Mouse (Mus musculus) CH12.LX (cell line): ENCODE data around the gene Akap8l. TPM values are rescaled to one million over a fixed set of nuclear protein-coding genes. Genes with fewer than 3 reads are reported as not detected.

Source experiments
- DNase-seq: peaks from one replicate; pipeline ENCODE4 v3.0.0-alpha.2; 2013; ENCODE audit errors: extremely low read depth
- H3K27ac ChIP-seq: 2 replicates; pipeline ENCODE4 v1.5.1; 2012; ENCODE audit warnings: low read depth, mild to moderate bottlenecking, control low read depth, moderate library complexity; ENCODE audit not compliant: insufficient read depth
- H3K27me3 ChIP-seq: replicated peaks from 2 replicates; pipeline ENCODE3; 2012; ENCODE audit warnings: inconsistent platforms
- H3K36me3 ChIP-seq, 2 experiments: replicated peaks in 1 of 2; 2 replicates each; pipeline versions ENCODE3 to v1.6.1; 2012; ENCODE audit warnings: inconsistent platforms in 1 of 2, low read length in 1 of 2, mild to moderate bottlenecking in 1 of 2, mixed read lengths in 1 of 2, moderate library complexity in 1 of 2; ENCODE audit not compliant: control insufficient read depth in 1 of 2, insufficient read depth in 1 of 2
- H3K4me1 ChIP-seq, 2 experiments: 2 replicates each; pipeline ENCODE4 v1.6.1; 2012; ENCODE audit warnings: inconsistent platforms in 1 of 2, moderate library complexity in 1 of 2; ENCODE audit not compliant: insufficient read depth in 2 of 2, control insufficient read depth in 1 of 2
- H3K4me2 ChIP-seq: 2 replicates; pipeline ENCODE4 v1.6.1; 2012; ENCODE audit warnings: low read depth, mild to moderate bottlenecking, control low read depth; ENCODE audit not compliant: poor library complexity, insufficient read depth, severe bottlenecking
- H3K4me3 ChIP-seq, 3 experiments: fragments of 150-350 bp in 1 of 3; sonication (generic) in 1 of 3; replicated peaks in 1 of 3; 2 replicates each; pipeline versions ENCODE3 to v1.5.1; 2011 to 2012; ENCODE audit warnings: low read depth in 2 of 3, low read length in 2 of 3, mild to moderate bottlenecking in 2 of 3, moderate library complexity in 2 of 3, control low read depth in 1 of 3, improper control_type of control experiment in 1 of 3, inconsistent platforms in 1 of 3, mixed read lengths in 1 of 3; ENCODE audit not compliant: poor library complexity in 1 of 3
- H3K79me2 ChIP-seq: replicated peaks from 2 replicates; pipeline ENCODE4 v1.6.1; 2012; ENCODE audit warnings: mild to moderate bottlenecking, moderate library complexity; ENCODE audit not compliant: control insufficient read depth, poor library complexity, insufficient read depth, severe bottlenecking; ENCODE audit errors: extremely low read depth
- H3K9ac ChIP-seq: 2 replicates; pipeline ENCODE4 v1.6.1; 2012; ENCODE audit warnings: low read depth, mild to moderate bottlenecking, control low read depth, moderate library complexity; ENCODE audit not compliant: insufficient read depth
- H3K9me3 ChIP-seq: replicated peaks from 2 replicates; pipeline ENCODE3; 2012; ENCODE audit warnings: low read length, inconsistent platforms, mixed read lengths
- CHD1 ChIP-seq: IDR thresholded peaks from 2 replicates; pipeline ENCODE4 v1.6.1; 2012; ENCODE audit warnings: low read depth, low read length, improper control_type of control experiment, inconsistent platforms
- CHD2 ChIP-seq: IDR thresholded peaks from 2 replicates; pipeline ENCODE4 v1.6.1; 2011; ENCODE audit warnings: low read length, improper control_type of control experiment
- ELF1 ChIP-seq: IDR thresholded peaks from 2 replicates; pipeline ENCODE4 v1.6.1; 2014; ENCODE audit warnings: low read depth, mild to moderate bottlenecking, inconsistent platforms, low read length, improper control_type of control experiment
- EP300 ChIP-seq: IDR thresholded peaks from 2 replicates; pipeline ENCODE4 v1.6.1; 2011; ENCODE audit warnings: low read length, improper control_type of control experiment
- JUND ChIP-seq: conservative IDR thresholded peaks from 2 replicates; pipeline ENCODE4 v1.6.1; 2011; ENCODE audit warnings: low read depth, low read length, improper control_type of control experiment
- KAT2A ChIP-seq: IDR thresholded peaks from 2 replicates; pipeline ENCODE4 v1.6.1; 2012; ENCODE audit warnings: low read length, improper control_type of control experiment, inconsistent platforms; ENCODE audit not compliant: insufficient replicate concordance
- MEF2A ChIP-seq: IDR thresholded peaks from 2 replicates; pipeline ENCODE4 v1.6.1; 2014; ENCODE audit warnings: low read depth, mild to moderate bottlenecking, inconsistent platforms, low read length, improper control_type of control experiment, borderline replicate concordance
- MYC ChIP-seq: IDR thresholded peaks from 2 replicates; pipeline ENCODE4 v1.6.1; 2011; ENCODE audit warnings: low read depth, mild to moderate bottlenecking, improper control_type of control experiment, low read length
- NELFE ChIP-seq: IDR thresholded peaks from 2 replicates; pipeline ENCODE4 v1.6.1; 2011; ENCODE audit warnings: low read depth, low read length, improper control_type of control experiment
- POLR2A ChIP-seq: IDR thresholded peaks from 2 replicates; pipeline ENCODE4 v1.6.1; 2011; ENCODE audit warnings: low read depth, mild to moderate bottlenecking, improper control_type of control experiment, low read length
- POLR2AphosphoS2 ChIP-seq: IDR thresholded peaks from 2 replicates; pipeline ENCODE4 v1.6.1; 2011; ENCODE audit warnings: low read depth, low read length, improper control_type of control experiment
- RAD21 ChIP-seq: IDR thresholded peaks from 2 replicates; pipeline ENCODE4 v1.6.1; 2011; ENCODE audit warnings: low read depth, mild to moderate bottlenecking, low read length, improper control_type of control experiment, moderate library complexity
- RCOR1 ChIP-seq: conservative IDR thresholded peaks from 2 replicates; pipeline ENCODE4 v1.6.1; 2012; ENCODE audit warnings: low read depth, mild to moderate bottlenecking, inconsistent platforms, low read length, improper control_type of control experiment
- SMC3 ChIP-seq: IDR thresholded peaks from 2 replicates; pipeline ENCODE4 v1.6.1; 2011; ENCODE audit warnings: low read depth, low read length, improper control_type of control experiment
- TBP ChIP-seq: conservative IDR thresholded peaks from 2 replicates; pipeline ENCODE4 v1.6.1; 2011; ENCODE audit warnings: low read depth, low read length, improper control_type of control experiment
- TCF12 ChIP-seq: IDR thresholded peaks from 2 replicates; pipeline ENCODE4 v1.6.1; 2014; ENCODE audit warnings: low read depth, mild to moderate bottlenecking, inconsistent platforms, low read length, improper control_type of control experiment
- UBTF ChIP-seq: IDR thresholded peaks from 2 replicates; pipeline ENCODE4 v1.6.1; 2012; ENCODE audit warnings: low read depth, mild to moderate bottlenecking, inconsistent platforms, low read length, improper control_type of control experiment, moderate library complexity
- USF1 ChIP-seq: IDR thresholded peaks from 2 replicates; pipeline ENCODE4 v1.6.1; 2014; ENCODE audit warnings: low read depth, mild to moderate bottlenecking, inconsistent platforms, low read length, improper control_type of control experiment
- ZC3H11A ChIP-seq: IDR thresholded peaks from 2 replicates; pipeline ENCODE4 v1.6.1; 2012; ENCODE audit warnings: low read depth, mild to moderate bottlenecking, inconsistent platforms, low read length, improper control_type of control experiment
- ZKSCAN1 ChIP-seq: IDR thresholded peaks from 2 replicates; pipeline ENCODE4 v1.6.1; 2012; ENCODE audit warnings: low read depth, inconsistent platforms, low read length, improper control_type of control experiment, borderline replicate concordance
- ZNF384 ChIP-seq: IDR thresholded peaks from 2 replicates; pipeline ENCODE4 v1.6.1; 2012; ENCODE audit warnings: low read depth, low read length, improper control_type of control experiment, inconsistent platforms
- dilution Hi-C: fragments of 300-500 bp; cut with MboI; formaldehyde crosslinking; loops from 2 replicates; pipeline ENCODE4 v1.14.3; 2020; ENCODE audit warnings: low sequenced_read_pairs; ENCODE audit not compliant: extremely low pct_unique_long_range_greater_than_20kb, extremely low pct_ligation_motif_present
- in situ Hi-C: fragments of 300-500 bp; cut with MboI; formaldehyde crosslinking; loops from 3 replicates; pipeline ENCODE4 v1.14.3; 2019; ENCODE audit warnings: low sequenced_read_pairs, low pct_ligation_motif_present, low pct_unique_long_range_greater_than_20kb, mixed read lengths
- polyA plus RNA-seq: library from polyadenylated mRNA; unstranded; fragments of >175 nt; gene quantifications from 2 replicates; pipeline ENCODE4 v1.2.1, GENCODE M21; 2012; ENCODE audit warnings: low read depth; ENCODE audit not compliant: insufficient read length
- total RNA-seq, 2 experiments: library from RNA; depleted of rRNA; stranded (reverse); fragments of 300-350 nt in 1 of 2; fragments of >200 nt in 1 of 2; gene quantifications; 2 replicates each; pipeline ENCODE4 v1.2.3; 2012 to 2014

Gene Akap8l
- total and polyA plus RNA-seq, 3 experiments, result 29.6 to 43.4 (median 41.4) TPM

DNA sequence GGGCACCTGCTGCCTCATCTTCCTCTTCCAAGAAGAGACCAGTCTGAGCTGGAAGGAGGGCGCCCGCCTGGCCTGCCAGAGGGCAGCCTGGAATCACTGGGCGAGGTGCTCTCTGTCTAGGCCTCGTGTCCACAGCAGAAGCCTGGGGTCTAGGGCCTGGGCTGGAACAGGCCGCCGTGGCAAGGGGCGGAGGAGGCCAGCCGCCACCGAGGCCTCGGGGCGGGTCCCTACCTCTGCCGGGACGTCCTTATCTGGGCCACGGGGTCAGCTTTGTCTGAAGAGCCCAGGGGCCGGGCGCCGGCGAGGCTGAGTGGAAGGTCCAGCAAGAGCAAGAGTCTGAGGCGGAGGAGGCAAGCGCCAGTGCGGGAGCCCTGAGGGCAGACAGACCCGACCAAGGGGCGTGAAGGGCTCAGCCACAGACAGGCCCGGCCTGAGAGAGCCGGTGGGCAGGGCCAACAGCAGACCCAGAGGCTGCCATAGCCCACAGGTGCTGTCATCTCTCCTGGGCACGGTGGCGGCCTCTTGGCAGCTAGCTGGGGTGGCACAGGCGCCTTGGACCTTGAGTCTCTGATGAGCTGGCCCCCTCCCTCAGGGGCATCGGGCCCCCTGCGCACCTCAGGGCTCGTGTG lies 16.6 kb downstream of the Akap8l start:
- dilution Hi-C loops, result no loop called here
- no peak overlapping the region for H3K4me3 ChIP-seq
- in situ Hi-C loops, result no loop called here
- H3K27me3 ChIP-seq, result no peaks in the 10 kb centered on the region
- no peaks in the 10 kb centered on the region for H3K9me3 ChIP-seq
- peaks cover 0 to 8% of the 10 kb centered on the region in 2 experiments; a peak in 1 of 4 replicates for H3K4me1 ChIP-seq
- TF ChIP-seq ZNF384, result no peak
- TF ChIP-seq CHD2, result no peak
- no peak for TF ChIP-seq RCOR1
- TF ChIP-seq MEF2A, result no peak
- no peak for TF ChIP-seq EP300
- no peak for TF ChIP-seq POLR2A
- TF ChIP-seq RAD21, result no peak
- no peak for TF ChIP-seq KAT2A
- no peak for TF ChIP-seq USF1
- TF ChIP-seq NELFE, result no peak
- TF ChIP-seq, all 38 proteins: peak for 0
- Histone ChIP-seq H3K4me2 (no peak overlapping the region), H3K27ac (no peak overlapping the region), H3K79me2 (no peaks in the 10 kb centered on the region; the same call in 1 of the 2 replicates), H3K36me3 (peaks cover 72 to 90% of the 10 kb centered on the region in 2 experiments), H3K9ac (no peak overlapping the region)
- no peak for DNase-seq

DNA sequence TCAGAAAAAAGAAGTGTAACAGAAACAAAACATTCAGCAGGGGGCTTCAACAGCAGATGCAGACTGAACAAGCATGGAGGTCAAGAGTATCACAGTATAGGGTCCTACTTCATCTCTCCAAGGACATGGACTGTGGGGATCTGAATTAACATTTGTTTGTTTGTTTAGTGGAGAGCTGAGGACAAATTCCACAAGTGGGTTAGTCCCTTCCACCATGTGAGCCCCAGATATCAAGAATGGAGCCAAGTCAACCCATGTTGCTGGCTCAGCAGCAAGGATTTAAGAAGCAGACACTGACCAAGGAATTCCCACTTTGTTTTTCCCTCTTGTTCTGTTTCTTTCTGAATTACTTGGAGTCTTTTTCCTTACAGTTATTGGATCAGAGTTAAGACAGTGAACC lies 22.9 kb downstream of the Akap8l start:
- Histone ChIP-seq H3K9me3 (no peaks in the 10 kb centered on the region), H3K4me1 (no peaks in the 10 kb centered on the region), H3K4me2 (no peak overlapping the region), H3K9ac (no peak overlapping the region), H3K27me3 (no peaks in the 10 kb centered on the region), H3K27ac (no peak overlapping the region), H3K4me3 (no peak overlapping the region), H3K36me3 (peaks cover 31 to 72% of the 10 kb centered on the region in 2 experiments), H3K79me2 (no peaks in the 10 kb centered on the region; the same call in none of the 2 replicates)
- in situ Hi-C loops, result no loop called here
- TF ChIP-seq ELF1, result no peak
- no peak for TF ChIP-seq TCF12
- no peak for TF ChIP-seq EP300
- TF ChIP-seq JUND, result no peak
- TF ChIP-seq CHD1, result no peak
- no peak for TF ChIP-seq RCOR1
- TF ChIP-seq KAT2A, result no peak
- no peak for TF ChIP-seq MYC
- no peak for TF ChIP-seq POLR2A
- TF ChIP-seq TBP, result no peak
- TF ChIP-seq UBTF, result no peak
- TF ChIP-seq POLR2AphosphoS2, result no peak
- no peak for TF ChIP-seq SMC3
- TF ChIP-seq ZC3H11A, result no peak
- no peak for TF ChIP-seq ZKSCAN1
- DNase-seq, result no peak
- dilution Hi-C loops, result no loop called here
